Mouse (Mus musculus) C2C12 (cell line): ENCODE results near the gene Polr2c.

Experiments
- CTCF ChIP-seq: IDR thresholded peaks from one replicate; pipeline ENCODE4 v1.5.1; 2011; ENCODE audit not compliant: control insufficient read depth, insufficient read depth, insufficient read length
- FOSL1 ChIP-seq: IDR thresholded peaks from one replicate; pipeline ENCODE4 v1.8.0; 2011; ENCODE audit warnings: mild to moderate bottlenecking, low read length; ENCODE audit not compliant: poor library complexity, insufficient read depth, severe bottlenecking

GRCm38 (mm10) chr8:94870003-94870402, 12.8 kb downstream of the Polr2c start:
- TF ChIP-seq FOSL1, result no peak
- TF ChIP-seq CTCF, result no peak
